25 mouse cellular contexts compared by ENCODE assay signal in genomic region chr8:106056455-106056982, GRCm38 (mm10). TPM values are rescaled to one million over a fixed set of nuclear protein-coding genes. Genes with fewer than 3 reads are reported as not detected.
DNase-seq lines count a peak whose midpoint lies in the region; ATAC-seq and TF ChIP-seq lines count a peak whose summit lies in the region.
"Had no signal": no experiment of that assay in that cellular context is flagged by ENCODE, and none has a peak within 500 bp of the region (broad histone marks: within the 10 kb centered on the region; RNA-seq: fewer than 3 reads in every experiment).

No protein-coding gene starts in this region.

- no peaks in the 10 kb centered on the region for H3K36me3 ChIP-seq in spleen, adult 2 months (ENCODE audit: control insufficient read depth, insufficient read depth, low read length)
- peaks cover 16% of the 10 kb centered on the region for H3K36me3 ChIP-seq in forebrain, embryonic 15.5 days

- TF ChIP-seq POLR2A in spleen, adult 2 months (IDR thresholded peaks at IDR 0.05; ENCODE audit: low read depth, low read length), result no peak
- TF ChIP-seq POLR2A in bone marrow, adult 2 months (IDR thresholded peaks at IDR 0.05; ENCODE audit: borderline replicate concordance, control insufficient read depth, low read depth, low read length), result no peak

- TF ChIP-seq CTCF in spleen, adult 2 months (IDR thresholded peaks at IDR 0.05; ENCODE audit: extremely low read depth, insufficient read depth, insufficient read length, insufficient replicate concordance), result no peak
- no peak for TF ChIP-seq CTCF in bone marrow, adult 2 months (IDR thresholded peaks at IDR 0.05; ENCODE audit: control insufficient read depth, insufficient read depth, low read length)

- H3K27ac ChIP-seq in spleen, adult 2 months (ENCODE audit: insufficient read depth, low read length), result peak overlapping the region; percentile 99
- H3K27ac ChIP-seq in bone marrow, adult 2 months (ENCODE audit: control insufficient read depth, insufficient read depth, low read depth, low read length, poor library complexity), result peak overlapping the region; percentile 32; the same call in 1 of the 2 replicates
- no peak overlapping the region for H3K27ac ChIP-seq in forebrain, embryonic 15.5 days (replicated peaks)
- H3K27ac ChIP-seq: embryonic facial prominence, embryonic 10.5 days; embryonic facial prominence, embryonic 12.5 days; forebrain, embryonic 13.5 days had no signal

- no peak overlapping the region for H3K9ac ChIP-seq in forebrain, embryonic 15.5 days (replicated peaks)
- H3K9ac ChIP-seq: embryonic facial prominence, embryonic 12.5 days; forebrain, embryonic 13.5 days had no signal

- no peak for ATAC-seq in forebrain, embryonic 15.5 days (replicated peaks)
- ATAC-seq: activated CD4-positive, CD25-positive, alpha-beta regulatory T cell, adult 4 months; forebrain, embryonic 13.5 days; forebrain, embryonic 16.5 days; Patski had no signal

- no peak overlapping the region for H3K4me3 ChIP-seq in spleen, adult 2 months (ENCODE audit: extremely low read depth, insufficient read depth, insufficient read length)
- H3K4me3 ChIP-seq in bone marrow, adult 2 months (replicated peaks; ENCODE audit: control insufficient read depth, low read depth, low read length), result no peak overlapping the region
- no peak overlapping the region for H3K4me3 ChIP-seq in forebrain, embryonic 15.5 days
- H3K4me3 ChIP-seq: embryonic facial prominence, embryonic 10.5 days; embryonic facial prominence, embryonic 12.5 days; forebrain, embryonic 13.5 days had no signal

- H3K27me3 ChIP-seq in spleen, adult 2 months (ENCODE audit: control insufficient read depth, insufficient read depth, low read length), result no peaks in the 10 kb centered on the region
- H3K27me3 ChIP-seq in forebrain, embryonic 15.5 days, result no peaks in the 10 kb centered on the region
- H3K27me3 ChIP-seq: embryonic facial prominence, embryonic 12.5 days; forebrain, embryonic 13.5 days; Patski had no signal

- no peak overlapping the region for H3K4me2 ChIP-seq in forebrain, embryonic 15.5 days (replicated peaks)
- H3K4me2 ChIP-seq: embryonic facial prominence, embryonic 12.5 days; forebrain, embryonic 13.5 days had no signal

- H3K4me1 ChIP-seq in spleen, adult 2 months (ENCODE audit: control insufficient read depth, insufficient read depth, insufficient read length), result peaks cover 39% of the 10 kb centered on the region
- peaks cover 7% of the 10 kb centered on the region for H3K4me1 ChIP-seq in bone marrow, adult 2 months (ENCODE audit: control insufficient read depth, insufficient read depth, low read length)
- H3K4me1 ChIP-seq in forebrain, embryonic 15.5 days, result peaks cover 20% of the 10 kb centered on the region

- WGBS in spleen, adult 2 months, result 43% methylated on average over 4 of the region's 4 CpGs
- 49% methylated on average over 4 of the region's 4 CpGs for WGBS in bone marrow, adult 2 months
- 90% methylated on average over 4 of the region's 4 CpGs for WGBS in forebrain, embryonic 15.5 days

- no peaks in the 10 kb centered on the region for H3K9me3 ChIP-seq in forebrain, embryonic 15.5 days
- H3K9me3 ChIP-seq: embryonic facial prominence, embryonic 10.5 days; embryonic facial prominence, embryonic 12.5 days; forebrain, embryonic 13.5 days; G1E had no signal

- no peak for DNase-seq in spleen, adult 2 months (ENCODE audit: low read depth in 1 of 2, low spot score in 2 of 2)
- DNase-seq in spleen, postnatal 14 days (ENCODE audit: low spot score in 2 of 2), result no peak
- peak; percentile 26 for DNase-seq in thymus, postnatal 25 days
- DNase-seq in thymus, adult 18-20 months, result no peak
- DNase-seq in induced T-regulatory cell, adult 2 months (ENCODE audit: low read depth), result peak; percentile 52
- no peak for DNase-seq in kidney, postnatal 14 days
- DNase-seq: adrenal gland, adult 8-10 months; adrenal gland, postnatal 14 days; adrenal gland, postnatal 36 days; cerebellum, adult 11-12 months; cerebellum, adult 2 months; cerebellum, adult 9-10 months; cerebellum, postnatal 10 days; cerebellum, postnatal 25 days had no signal

RNA-seq across cellular contexts. Expression of gene Nfatc3, which starts 2.1 kb away (rescaled TPM):
- 29.5 and 35.7 TPM in 2 replicates for polyA plus RNA-seq in spleen, adult 2 months (2012; rRNA removed)
- polyA plus RNA-seq in bone marrow, adult 2 months (2011; ENCODE audit: insufficient read depth, insufficient read length, low replicate concordance, missing spikeins), result 8.5 and 17.8 TPM in 2 replicates
- polyA plus RNA-seq in forebrain, embryonic 15.5 days (2015; fragmentation: Nextera tagmentation; extraction: Ambion mirVana), result 4.1 and 4.8 TPM in 2 replicates

RNA-seq across cellular contexts. Expression of gene Ddx28, which starts 44.8 kb away (rescaled TPM):
- polyA plus RNA-seq in spleen, adult 2 months (2012; rRNA removed), result 6.6 and 9.5 TPM in 2 replicates
- polyA plus RNA-seq in bone marrow, adult 2 months (2011; ENCODE audit: insufficient read depth, insufficient read length, low replicate concordance, missing spikeins), result 4.0 and 6.0 TPM in 2 replicates
- 22.4 and 23.0 TPM in 2 replicates for polyA plus RNA-seq in forebrain, embryonic 15.5 days (2015; fragmentation: Nextera tagmentation; extraction: Ambion mirVana)

RNA-seq across cellular contexts. Expression of gene Dpep2nb, which starts 50.7 kb away (rescaled TPM):
- polyA plus RNA-seq in spleen, adult 2 months (2012; rRNA removed), result not detected in 2 replicates
- not detected in 2 replicates for polyA plus RNA-seq in bone marrow, adult 2 months (2011; ENCODE audit: insufficient read depth, insufficient read length, low replicate concordance, missing spikeins)
- not detected in 2 replicates for polyA plus RNA-seq in forebrain, embryonic 15.5 days (2015; fragmentation: Nextera tagmentation; extraction: Ambion mirVana)
- polyA plus RNA-seq: activated CD4-positive, CD25-positive, alpha-beta regulatory T cell, adult 4 months; cerebellum, adult 2 months; embryonic facial prominence, embryonic 10.5 days; embryonic facial prominence, embryonic 12.5 days; embryonic facial prominence, embryonic 14.5 days; forebrain, embryonic 11.5 days; forebrain, embryonic 13.5 days; forebrain, embryonic 16.5 days; G1E had no signal

Comparison
In these comparisons a context has a peak if more than half of its experiments do, and no peak if none do; other contexts are left out.
1. DNase-seq: peak in thymus, postnatal 25 days (single experiment) and induced T-regulatory cell, adult 2 months (single experiment); none in spleen, adult 2 months (0 of 2), spleen, postnatal 14 days (0 of 2), thymus, adult 18-20 months (0 of 2) and kidney, postnatal 14 days (single experiment).